Mouse (Mus musculus) embryonic facial prominence, embryonic 14.5 days (tissue): Measurements from ENCODE around the gene Lmo7. TPM values are rescaled to one million over a fixed set of nuclear protein-coding genes. Genes with fewer than 3 reads are reported as not detected.

Source experiments
- ATAC-seq: fragments of 200-750 bp; cut with Nextera tagmentation; 2 replicates; pipeline ENCODE4 v1.8.0; 2017; ENCODE audit warnings: low read depth, moderate number of reproducible peaks, moderate TSS enrichment
- DNase-seq: peaks from one replicate; pipeline ENCODE4 v3.0.0-alpha.2; 2015; ENCODE audit warnings: low spot score
- H3K27ac ChIP-seq: fragments of 300-500 bp; sonication (generic); replicated peaks from 2 replicates; pipeline ENCODE4 v1.5.1; 2014; ENCODE audit warnings: low read depth, mild to moderate bottlenecking, low read length, moderate library complexity
- H3K27me3 ChIP-seq: fragments of 300-500 bp; sonication (generic); replicated peaks from 2 replicates; pipeline ENCODE4 v1.6.1; 2014; ENCODE audit warnings: low read length; ENCODE audit not compliant: control insufficient read depth, insufficient read depth
- H3K36me3 ChIP-seq: fragments of 300-500 bp; sonication (generic); 2 replicates; pipeline ENCODE4 v1.6.1; 2014; ENCODE audit warnings: low read length, mixed read lengths; ENCODE audit not compliant: control insufficient read depth, insufficient read depth
- H3K4me1 ChIP-seq: fragments of 300-500 bp; sonication (generic); 2 replicates; pipeline ENCODE4 v1.6.1; 2014; ENCODE audit warnings: antibody characterized with exemption, low read length; ENCODE audit not compliant: control insufficient read depth, insufficient read depth
- H3K4me2 ChIP-seq: fragments of 300-500 bp; sonication (generic); 2 replicates; pipeline ENCODE4 v1.6.1; 2014; ENCODE audit warnings: low read depth, mild to moderate bottlenecking, low read length, moderate library complexity, mixed read lengths
- H3K4me3 ChIP-seq: fragments of 300-500 bp; sonication (generic); 2 replicates; pipeline ENCODE4 v1.5.1; 2014; ENCODE audit warnings: low read depth, mild to moderate bottlenecking, low read length
- H3K9ac ChIP-seq: fragments of 300-500 bp; sonication (generic); 2 replicates; pipeline ENCODE4 v1.6.1; 2014; ENCODE audit warnings: low read depth, mild to moderate bottlenecking, low read length, moderate library complexity, mixed read lengths
- H3K9me3 ChIP-seq: fragments of 300-500 bp; sonication (generic); 2 replicates; pipeline ENCODE4 v1.6.1; 2016; ENCODE audit warnings: low read length; ENCODE audit not compliant: control insufficient read depth
- WGBS: fragments of 180-500 bp; shearing (Covaris S2); extraction: QIAGEN DNeasy Blood & Tissue Kit; methylation state at CpG from one replicate; pipeline ENCODE4 v1.1.7; 2014; 5-methylcytosine and 5-hydroxymethylcytosine counted together
- polyA plus RNA-seq: library from polyadenylated mRNA; unstranded; fragments of >200 nt; fragmentation: Nextera tagmentation; extraction: Ambion mirVana; gene quantifications from 2 replicates; pipeline ENCODE4 v1.2.1, GENCODE M21; 2014

Lmo7 gene
- polyA plus RNA-seq, 1 experiment from 2014 or later: 35.8 TPM

- Histone ChIP-seq H3K4me2 (no peak overlapping the region), H3K4me3 (no peak overlapping the region), H3K9me3 (no peaks in the 10 kb centered on the region), H3K9ac (no peak overlapping the region), H3K36me3 (peaks cover 8% of the 10 kb centered on the region; the same call in 1 of the 2 replicates), H3K27me3 (no peaks in the 10 kb centered on the region), H3K4me1 (no peaks in the 10 kb centered on the region), H3K27ac (no peak overlapping the region)
- DNase-seq (no peak), ATAC-seq (no peak)
- WGBS: 73% methylated on average over 5 of the region's 5 CpGs
These were observed 174.0 kb downstream of the Lmo7 start for GRCm38 (mm10) chr14:101903722-101904121.

GRCm38 (mm10) chr14:101911983-101912382, 182.2 kb downstream of the Lmo7 start:
- Histone ChIP-seq H3K4me1 (peaks cover 4% of the 10 kb centered on the region; the same call in 1 of the 2 replicates), H3K27me3 (no peaks in the 10 kb centered on the region), H3K36me3 (no peaks in the 10 kb centered on the region), H3K4me2 (no peak overlapping the region), H3K9me3 (no peaks in the 10 kb centered on the region), H3K4me3 (no peak overlapping the region), H3K27ac (no peak overlapping the region), H3K9ac (no peak overlapping the region)
- DNase-seq (peak; percentile 33), ATAC-seq (no peak)
- 75% methylated on average over 7 of the region's 7 CpGs for WGBS

- H3K27ac ChIP-seq: no peak overlapping the region
- H3K9ac ChIP-seq: no peak overlapping the region
- H3K4me1 ChIP-seq: peaks cover 4% of the 10 kb centered on the region; the same call in 1 of the 2 replicates
- H3K4me3 ChIP-seq: no peak overlapping the region
- DNase-seq (no peak), ATAC-seq (no peak)
- H3K9me3 ChIP-seq: no peaks in the 10 kb centered on the region
- no peaks in the 10 kb centered on the region for H3K36me3 ChIP-seq
- 76% methylated on average over 3 of the region's 3 CpGs for WGBS
- no peak overlapping the region for H3K4me2 ChIP-seq
- H3K27me3 ChIP-seq: no peaks in the 10 kb centered on the region
These were observed 182.6 kb downstream of the Lmo7 start for GRCm38 (mm10) chr14:101912392-101912791.

- Histone ChIP-seq H3K27me3 (no peaks in the 10 kb centered on the region), H3K4me1 (peaks cover 4% of the 10 kb centered on the region; the same call in 1 of the 2 replicates), H3K4me2 (no peak overlapping the region), H3K36me3 (0 out of 2 replicates have a peak, but pooled peaks cover 3% of the 10 kb centered on the region), H3K9me3 (no peaks in the 10 kb centered on the region), H3K27ac (no peak overlapping the region), H3K9ac (no peak overlapping the region), H3K4me3 (no peak overlapping the region)
- no peak for DNase-seq
- ATAC-seq: no peak
These were observed 184.6 kb downstream of the Lmo7 start for GRCm38 (mm10) chr14:101914321-101914720.

GRCm38 (mm10) chr14:101915867-101916266, 186.1 kb downstream of the Lmo7 start:
- H3K27ac ChIP-seq: no peak overlapping the region
- H3K9me3 ChIP-seq: no peaks in the 10 kb centered on the region
- H3K4me1 ChIP-seq: peaks cover 4% of the 10 kb centered on the region; the same call in 1 of the 2 replicates
- peak; percentile 24 for DNase-seq
- WGBS: 65% methylated on average over 8 of the region's 8 CpGs
- ATAC-seq: no peak
- no peak overlapping the region for H3K4me3 ChIP-seq
- 0 out of 2 replicates have a peak, but pooled peaks cover 4% of the 10 kb centered on the region for H3K36me3 ChIP-seq
- H3K27me3 ChIP-seq: no peaks in the 10 kb centered on the region
- no peak overlapping the region for H3K9ac ChIP-seq
- no peak overlapping the region for H3K4me2 ChIP-seq

- Histone ChIP-seq H3K9me3 (no peaks in the 10 kb centered on the region), H3K36me3 (0 out of 2 replicates have a peak, but pooled peaks cover 4% of the 10 kb centered on the region), H3K4me3 (no peak overlapping the region), H3K9ac (no peak overlapping the region), H3K27ac (no peak overlapping the region), H3K4me2 (no peak overlapping the region), H3K4me1 (no peaks in the 10 kb centered on the region), H3K27me3 (no peaks in the 10 kb centered on the region)
- 86% methylated on average over 5 of the region's 5 CpGs for WGBS
- ATAC-seq (no peak), DNase-seq (no peak)
These were observed 188.7 kb downstream of the Lmo7 start for GRCm38 (mm10) chr14:101918471-101918870.

- ATAC-seq: no peak
- DNase-seq: no peak
- H3K4me1 ChIP-seq: no peaks in the 10 kb centered on the region
- H3K9me3 ChIP-seq: no peaks in the 10 kb centered on the region
- no peaks in the 10 kb centered on the region for H3K27me3 ChIP-seq
- H3K4me3 ChIP-seq: no peak overlapping the region
- H3K9ac ChIP-seq: no peak overlapping the region
- 75% methylated on average over 12 of the region's 12 CpGs for WGBS
- H3K27ac ChIP-seq: no peak overlapping the region
- no peak overlapping the region for H3K4me2 ChIP-seq
- 0 out of 2 replicates have a peak, but pooled peaks cover 3% of the 10 kb centered on the region for H3K36me3 ChIP-seq
These were observed 198.0 kb downstream of the Lmo7 start for GRCm38 (mm10) chr14:101927646-101928244.

- no peak for ATAC-seq
- H3K9ac ChIP-seq: no peak overlapping the region
- no peak overlapping the region for H3K27ac ChIP-seq
- no peaks in the 10 kb centered on the region for H3K27me3 ChIP-seq
- no peak overlapping the region for H3K4me2 ChIP-seq
- no peak for DNase-seq
- no peaks in the 10 kb centered on the region for H3K9me3 ChIP-seq
- no peak overlapping the region for H3K4me3 ChIP-seq
- 93% methylated on average over 25 of the region's 25 CpGs for WGBS
- H3K4me1 ChIP-seq: peaks cover 2% of the 10 kb centered on the region; the same call in 1 of the 2 replicates
- 0 out of 2 replicates have a peak, but pooled peaks cover 3% of the 10 kb centered on the region for H3K36me3 ChIP-seq
These were observed 201.1 kb downstream of the Lmo7 start for GRCm38 (mm10) chr14:101930576-101931447.
